Mouse (Mus musculus): ENCODE measurements around the gene H3f3b. TPM values are rescaled to one million over a fixed set of nuclear protein-coding genes. Genes with fewer than 3 reads are reported as not detected.
"Not testable (repeated sequence)": the region's sequence is repeated elsewhere in the genome, so short reads cannot be mapped to it uniquely, and the experiment has no call there.

Gene H3f3b
- total RNA-seq, 4 experiments from 2014 or later = 92.7 to 141 (median 123) TPM

DNA sequence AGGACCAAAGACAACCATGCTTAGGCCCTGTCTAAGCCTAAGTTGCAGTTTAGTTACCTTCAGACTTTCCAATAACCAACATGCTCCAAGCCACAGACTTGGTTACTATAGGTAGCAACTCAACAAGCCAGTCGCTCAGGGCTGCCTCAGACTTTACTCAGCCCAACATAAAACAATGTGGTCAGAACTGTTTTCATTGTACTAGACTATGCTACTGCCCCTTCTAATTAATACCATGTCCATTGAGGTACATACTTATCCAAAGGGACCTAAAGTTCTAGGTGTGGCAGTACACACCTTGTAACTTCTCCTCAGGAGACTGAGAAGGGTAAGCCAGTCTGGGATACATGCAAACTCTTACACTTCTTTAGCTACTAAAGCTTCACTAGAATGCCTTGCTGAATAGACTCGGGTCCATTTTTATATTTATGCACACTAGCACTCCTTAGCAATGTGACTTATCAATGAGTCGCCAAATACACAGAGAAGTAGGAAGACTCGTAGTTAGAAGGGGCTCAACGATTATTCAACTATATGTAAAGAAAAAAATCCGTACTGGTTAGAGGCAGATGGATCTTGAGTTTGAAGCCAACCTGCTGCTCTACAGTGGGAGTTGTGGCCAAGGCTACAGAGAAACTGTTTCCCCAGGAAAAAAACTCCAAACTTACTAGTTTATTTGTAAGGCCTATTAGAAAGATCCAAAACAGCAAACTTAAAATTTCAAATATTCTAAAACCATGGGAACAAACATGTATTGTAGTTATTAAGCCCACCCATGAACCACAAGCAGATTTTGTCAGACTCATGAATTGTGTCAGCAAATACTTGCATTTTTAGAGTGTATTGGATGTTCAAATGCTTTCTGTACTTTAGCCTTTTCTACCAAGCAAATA lies 6.2 kb downstream of the H3f3b start:
- DNase-seq (ENCODE audit: low spot score) = no peak

DNA sequence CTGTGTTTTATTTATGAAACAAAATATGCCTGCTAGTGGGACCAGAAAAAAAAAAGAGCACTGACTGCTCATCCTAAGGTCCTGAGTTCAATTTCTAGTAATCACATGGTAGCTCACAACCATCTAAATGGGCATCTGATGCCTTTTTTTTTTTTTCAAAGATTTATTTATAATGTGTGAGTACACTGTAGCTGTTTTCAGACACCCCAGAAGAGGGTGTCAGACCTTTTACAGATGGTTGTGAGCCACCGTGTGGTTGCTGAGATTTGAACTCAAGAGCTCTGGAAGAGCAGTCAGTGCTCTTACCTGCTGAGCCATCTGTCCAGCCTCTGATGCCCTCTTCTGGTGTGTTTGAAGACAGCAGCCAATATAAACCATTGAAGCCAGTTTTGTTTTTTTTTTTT lies 7.2 kb downstream of the H3f3b start:
- DNase-seq (ENCODE audit: low spot score) = no peak

DNA sequence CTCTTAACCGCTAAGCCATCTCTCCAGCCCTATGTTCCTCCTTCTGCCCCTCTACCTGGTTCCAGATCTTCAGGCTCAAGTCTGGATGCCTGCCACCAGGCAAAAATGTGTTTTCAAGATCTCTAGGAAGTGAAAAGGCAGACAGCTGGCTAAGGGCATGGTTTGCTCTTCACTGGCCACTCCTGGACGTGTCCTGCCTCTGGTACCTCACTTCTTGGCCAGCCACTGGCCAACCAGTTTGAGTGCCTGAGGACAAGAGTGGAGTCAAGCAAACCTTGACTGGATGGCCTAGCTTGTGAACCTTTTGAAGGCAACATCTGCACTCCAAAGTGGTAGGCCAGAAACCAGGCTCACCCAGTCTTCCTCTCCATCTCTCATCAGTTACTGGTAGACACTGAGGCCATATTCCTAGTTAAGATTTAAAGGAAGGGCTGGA lies 7.8 kb downstream of the H3f3b start:
- DNase-seq (ENCODE audit: low spot score) = no peak

DNA sequence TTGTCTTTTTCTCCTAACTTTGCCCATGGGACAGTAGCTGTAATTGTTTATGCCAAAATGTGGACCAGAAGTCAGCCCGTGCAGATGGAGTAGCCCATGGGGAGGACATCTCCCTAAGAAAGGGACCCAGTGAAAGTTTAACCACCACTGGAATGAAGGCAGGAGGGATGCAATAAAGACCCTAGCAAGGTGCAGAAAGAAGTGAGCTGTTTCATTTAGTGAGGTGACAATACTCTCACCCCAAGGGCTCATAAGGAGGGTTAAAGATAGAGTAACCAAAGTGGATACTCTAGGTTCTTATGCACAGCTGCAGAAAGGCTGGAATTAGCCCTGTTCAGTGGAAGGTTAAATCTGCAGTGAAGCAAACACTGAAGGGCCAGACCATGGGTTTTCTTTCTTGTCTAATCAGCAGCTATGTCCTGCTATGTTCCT lies 8.4 kb downstream of the H3f3b start:
- no peak for DNase-seq (ENCODE audit: low spot score)

DNA sequence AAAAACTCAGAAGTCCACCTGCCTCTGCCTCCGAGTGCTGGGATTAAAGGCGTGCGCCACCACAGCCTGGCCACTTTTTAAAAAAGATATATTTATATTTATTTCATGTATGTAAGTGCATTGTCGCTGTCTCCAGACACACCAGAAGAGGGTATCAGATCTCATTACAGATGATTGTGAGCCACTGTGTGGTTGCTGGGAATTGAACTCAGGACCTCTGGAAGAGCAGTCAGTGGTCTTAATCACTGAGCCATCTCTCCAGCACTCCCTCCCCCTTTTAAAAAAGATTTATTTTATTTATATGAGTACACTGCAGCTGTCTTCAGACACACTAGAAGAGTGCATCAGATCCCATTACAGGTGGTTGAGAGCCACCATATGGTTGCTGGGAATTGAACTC lies 8.9 kb downstream of the H3f3b start:
- DNase-seq (ENCODE audit: low spot score) = not testable (repeated sequence)

DNA sequence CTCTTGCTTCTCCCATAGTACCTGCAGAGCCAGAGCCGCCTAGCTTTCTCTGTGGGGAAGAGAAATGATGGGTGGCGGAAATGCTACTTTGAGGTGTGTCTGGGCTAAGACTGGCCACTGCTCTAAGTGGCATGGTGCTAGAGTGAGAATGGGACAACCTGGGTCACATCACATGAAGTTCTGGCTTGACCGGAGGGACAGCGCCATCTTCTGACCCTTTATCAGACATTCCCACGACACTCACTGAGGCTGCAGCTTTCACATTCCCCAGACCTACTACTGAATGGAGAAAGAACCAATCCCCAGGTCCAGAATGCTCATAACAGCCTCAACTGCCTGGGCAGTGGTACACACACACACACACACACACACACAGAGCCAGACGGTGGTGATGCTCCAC lies 9.7 kb downstream of the H3f3b start:
- DNase-seq (ENCODE audit: low spot score) = no peak

DNA sequence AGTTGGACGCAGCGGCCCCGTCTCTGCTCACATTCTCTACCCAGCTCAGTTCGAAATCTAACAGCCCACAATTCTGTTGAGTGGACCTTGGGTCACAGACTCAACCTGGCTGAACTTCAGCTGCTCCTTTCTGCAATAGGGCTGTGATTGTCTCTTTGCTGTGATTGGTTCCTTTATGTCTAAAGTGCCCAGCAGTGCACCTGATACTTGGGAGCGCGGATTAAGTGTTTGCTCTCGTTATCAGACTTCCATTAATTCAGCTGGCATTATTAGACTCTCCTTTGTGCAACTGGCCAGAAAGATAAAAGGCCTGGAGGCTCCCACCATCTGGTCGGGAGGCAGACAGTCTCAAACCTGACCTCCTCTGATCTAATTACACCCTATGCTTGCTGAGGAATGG lies 12.9 kb downstream of the H3f3b start:
- DNase-seq (ENCODE audit: low spot score) = no peak

DNA sequence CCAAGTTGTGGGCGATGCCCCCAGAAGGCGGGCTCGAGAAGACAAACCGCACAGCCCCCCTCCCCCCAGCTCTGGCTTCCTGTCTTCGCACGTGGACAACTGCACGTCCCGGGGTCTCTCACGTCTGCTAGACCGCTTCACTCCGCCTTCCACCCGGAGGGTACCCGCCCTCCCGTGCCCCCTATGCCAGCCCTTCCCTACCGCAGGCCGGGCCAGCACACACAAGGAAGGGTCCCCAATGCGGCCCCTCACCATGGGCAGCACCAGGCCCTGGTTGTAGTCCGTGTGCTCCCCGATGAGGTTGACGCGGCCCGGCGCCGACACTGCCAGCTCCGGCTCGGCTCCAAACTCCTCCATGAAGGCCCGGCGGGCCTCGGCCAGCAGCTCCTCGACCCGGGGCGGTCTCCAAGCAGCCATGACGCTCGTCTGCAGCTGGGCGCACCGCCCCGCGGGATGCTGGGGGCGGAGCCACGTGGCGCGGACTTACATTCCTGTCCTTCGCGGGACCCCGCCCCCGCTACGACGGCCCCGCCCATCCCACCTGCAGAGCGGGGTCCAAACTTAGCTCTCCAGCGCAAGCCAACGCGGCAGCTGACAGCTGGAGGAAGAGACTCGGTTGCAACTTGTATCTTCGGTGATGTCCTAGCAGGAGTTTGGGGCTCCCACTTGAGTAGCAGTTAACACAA lies 15.4 kb downstream of the H3f3b start, which contains the start of gene Galk1:
TSS of gene Galk1 (minus strand) at position 458 of the 686 bp plus-strand sequence.
- peak; percentile 78 for DNase-seq (ENCODE audit: low spot score)

DNA sequence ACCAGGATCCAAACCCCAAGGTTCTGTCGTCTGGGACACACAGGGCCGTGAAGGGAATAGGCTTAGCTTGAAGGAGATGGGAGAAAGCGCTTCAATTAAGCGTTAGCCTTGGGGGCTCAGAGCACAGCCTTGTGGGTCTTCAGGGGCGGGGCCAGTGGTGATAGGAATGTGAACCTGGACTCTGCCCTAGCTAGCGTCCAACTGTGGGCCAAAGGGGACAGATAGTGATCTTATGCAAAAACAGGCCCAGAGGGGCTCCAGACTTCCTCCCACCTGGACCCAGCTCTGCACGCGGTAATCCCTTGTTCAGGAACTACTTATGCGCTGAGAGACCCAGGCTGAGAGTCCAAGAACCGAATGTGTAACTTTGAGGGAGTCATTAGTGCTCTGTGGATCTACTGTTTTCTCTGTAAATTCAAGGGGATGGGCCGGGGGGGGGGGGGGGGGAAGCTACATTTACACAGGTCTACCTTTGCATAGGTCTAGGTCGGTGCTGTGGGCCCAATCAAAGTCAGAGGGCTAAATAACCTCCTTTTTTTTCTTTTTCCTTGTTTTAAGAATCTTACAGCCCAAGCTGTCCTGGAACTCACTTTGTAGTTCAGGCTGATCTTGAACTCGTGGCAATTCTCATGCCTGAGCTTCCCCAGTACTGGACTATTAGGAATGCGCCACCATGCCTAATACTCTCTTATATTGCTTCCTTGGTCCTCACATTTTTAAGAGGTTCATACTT lies 16.1 kb downstream of the H3f3b start:
- no peak for DNase-seq (ENCODE audit: low spot score)

DNA sequence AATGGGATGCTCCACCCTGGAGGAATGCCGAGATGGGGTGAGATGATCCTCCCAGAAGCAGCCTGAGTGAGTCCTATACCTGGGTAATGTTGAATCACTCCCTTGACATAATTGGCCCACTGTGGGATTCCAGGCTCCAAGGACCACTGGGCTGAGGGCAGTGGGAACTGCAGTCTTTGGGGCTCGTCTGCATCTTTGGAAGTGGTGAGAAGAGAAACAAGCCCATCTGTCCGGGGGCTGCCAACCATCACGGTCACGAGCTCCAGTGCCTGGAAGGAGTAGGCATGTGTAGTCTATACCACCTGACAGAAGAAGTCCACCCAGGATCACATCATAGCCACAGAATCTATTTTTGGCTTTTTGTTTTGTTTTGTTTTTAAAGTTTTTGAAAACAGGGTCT lies 16.8 kb downstream of the H3f3b start:
- DNase-seq (ENCODE audit: low spot score) = no peak

DNA sequence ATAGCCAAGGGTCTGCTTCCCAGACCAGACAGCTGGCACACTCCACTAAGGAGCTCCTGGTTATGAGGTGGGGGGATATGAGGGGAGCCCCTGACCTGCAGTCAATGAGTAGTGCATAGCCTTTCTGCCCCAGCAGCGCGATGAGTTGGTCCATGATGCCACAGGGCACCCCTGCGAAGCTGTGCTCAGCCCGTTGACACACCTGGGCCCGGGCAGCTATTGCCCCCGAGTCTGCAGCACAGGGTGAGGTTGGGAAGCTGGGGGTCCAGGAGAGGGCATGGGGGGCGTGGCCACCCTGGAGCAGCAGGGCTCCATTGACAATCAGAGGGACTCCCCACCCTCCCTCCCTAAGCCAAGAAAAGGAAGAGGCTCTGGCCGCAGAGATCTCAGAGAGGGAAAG lies 17.6 kb downstream of the H3f3b start:
- DNase-seq (ENCODE audit: low spot score) = no peak

DNA sequence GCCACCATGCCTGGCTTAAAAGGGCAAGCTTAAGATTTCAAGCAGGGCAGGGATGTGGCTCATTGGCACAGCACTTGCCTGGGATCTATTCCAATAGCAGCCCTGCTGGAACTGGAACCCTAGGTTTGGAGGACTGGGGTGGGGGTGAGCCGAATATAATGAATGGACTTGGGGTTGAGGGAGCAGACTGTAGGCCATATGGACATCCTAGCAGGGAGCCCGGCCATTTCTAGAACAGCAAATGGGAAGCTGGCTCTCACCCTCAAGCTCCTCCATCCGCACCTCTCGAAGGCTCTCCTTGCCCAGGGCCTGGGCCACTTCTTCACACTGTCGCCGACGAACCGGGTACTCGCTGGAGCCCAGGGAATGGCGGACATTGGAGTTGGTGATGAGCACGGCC lies 18.1 kb downstream of the H3f3b start:
- no peak for DNase-seq (ENCODE audit: low spot score)

DNA sequence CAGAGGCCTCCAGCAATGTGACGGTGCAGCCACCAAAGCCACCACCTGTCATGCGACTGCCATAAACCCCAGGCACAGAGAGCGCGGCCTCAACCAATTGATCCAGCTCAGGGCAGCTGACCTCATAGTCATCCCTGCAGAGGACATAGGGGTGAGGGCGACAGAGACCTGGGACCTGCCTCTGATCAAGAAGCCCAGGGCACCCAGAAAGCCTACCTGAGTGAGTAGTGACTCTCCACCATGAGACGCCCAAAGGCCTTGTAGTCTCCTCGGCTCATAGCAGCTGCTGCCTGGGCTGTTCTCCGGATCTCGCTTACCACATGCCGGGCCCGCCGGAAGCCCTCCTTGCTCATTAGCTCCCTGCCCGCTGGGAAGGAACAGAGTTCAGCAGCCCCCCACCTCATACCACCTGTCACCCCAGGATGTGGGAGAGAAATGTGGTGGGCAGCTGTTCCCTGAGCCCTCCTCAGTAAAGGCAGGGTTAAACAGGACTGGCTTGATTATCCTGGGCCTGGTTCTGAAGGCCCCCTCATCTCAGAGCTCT lies 18.9 kb downstream of the H3f3b start:
- DNase-seq (ENCODE audit: low spot score) = no peak

DNA sequence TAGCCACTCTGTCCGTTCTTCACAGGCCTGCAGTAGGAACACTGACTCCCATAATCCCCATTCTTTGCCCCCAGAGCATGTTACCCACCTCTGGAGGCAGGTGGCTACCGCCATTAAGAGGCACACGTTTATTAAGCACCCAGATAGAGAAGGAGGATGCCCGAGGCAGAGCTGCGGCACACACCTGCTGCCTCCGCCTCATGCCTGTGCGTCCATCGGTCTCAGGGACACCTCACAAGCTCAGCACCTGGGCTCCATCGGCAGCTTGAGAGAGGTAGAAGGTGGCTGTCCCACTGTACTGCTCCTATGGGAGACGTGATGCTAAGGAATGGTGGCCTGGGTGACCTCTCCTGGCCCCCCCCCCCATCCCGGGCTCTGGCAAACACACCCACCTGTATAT lies 19.4 kb downstream of the H3f3b start:
- DNase-seq (ENCODE audit: low spot score) = no peak

DNA sequence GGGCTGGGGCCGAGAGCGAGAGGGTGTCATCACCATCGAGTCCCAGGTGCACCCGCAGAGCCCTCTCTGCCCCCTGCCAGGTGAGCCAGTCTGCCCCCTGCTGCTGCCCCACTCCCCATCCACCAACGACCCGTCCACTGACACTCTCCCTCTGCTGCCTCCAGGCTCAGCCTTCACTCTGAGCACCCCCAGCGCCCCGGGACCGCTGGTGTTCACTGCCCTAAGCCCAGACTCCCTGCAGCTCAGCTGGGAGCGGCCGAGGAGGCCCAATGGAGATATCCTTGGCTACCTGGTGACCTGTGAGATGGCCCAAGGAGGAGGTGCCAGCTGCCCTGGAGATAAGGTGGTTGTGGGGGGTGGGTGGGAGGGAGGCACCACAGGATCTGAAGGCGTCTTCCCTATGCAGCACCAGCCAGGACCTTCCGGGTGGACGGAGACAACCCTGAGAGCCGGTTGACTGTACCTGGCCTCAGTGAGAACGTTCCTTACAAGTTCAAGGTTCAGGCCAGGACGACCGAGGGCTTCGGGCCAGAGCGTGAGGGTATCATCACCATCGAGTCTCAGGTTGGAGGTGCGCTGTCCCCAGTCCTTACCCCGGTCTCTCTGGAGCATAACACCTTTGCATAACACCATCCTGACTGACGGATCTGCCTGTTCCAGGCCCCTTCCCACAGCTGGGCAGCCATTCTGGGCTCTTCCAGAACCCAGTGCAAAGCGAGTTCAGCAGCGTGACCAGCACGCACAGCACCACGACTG lies 20.5 kb downstream of the H3f3b start:
- DNase-seq (ENCODE audit: low spot score) = no peak

DNA sequence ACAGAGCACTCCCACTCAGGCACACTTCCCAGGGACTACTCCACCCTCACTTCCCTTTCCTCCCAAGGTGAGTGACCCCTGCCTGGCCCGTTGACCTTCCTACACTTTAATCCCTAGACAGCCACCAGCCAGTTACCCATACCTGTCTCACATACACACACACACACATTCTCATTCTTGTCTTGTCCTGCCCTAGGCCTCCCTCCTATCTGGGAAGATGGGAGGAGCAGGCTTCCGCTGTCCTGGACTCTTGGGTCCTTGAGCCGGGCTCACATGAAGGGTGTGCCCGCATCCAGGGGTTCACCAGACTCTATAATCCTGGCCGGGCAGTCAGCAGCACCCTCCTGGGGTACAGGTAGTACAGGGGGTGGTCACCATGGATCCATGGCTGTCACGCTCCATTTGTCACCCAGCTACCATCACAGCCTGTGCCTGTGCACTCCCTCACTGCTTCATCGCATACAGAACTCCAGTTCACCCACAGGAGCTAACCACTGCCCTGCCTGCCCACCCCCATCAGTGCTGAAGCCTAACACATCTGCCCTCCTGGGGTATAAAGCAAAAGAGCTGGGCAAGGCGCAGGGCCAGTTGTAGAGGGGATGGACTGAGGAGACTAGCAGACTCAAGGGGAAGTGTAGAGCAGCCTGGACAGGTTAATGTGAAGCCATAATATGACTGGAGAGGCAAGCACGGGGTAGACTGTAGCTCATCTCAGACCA lies 21.9 kb downstream of the H3f3b start:
- DNase-seq (ENCODE audit: low spot score) = no peak

DNA sequence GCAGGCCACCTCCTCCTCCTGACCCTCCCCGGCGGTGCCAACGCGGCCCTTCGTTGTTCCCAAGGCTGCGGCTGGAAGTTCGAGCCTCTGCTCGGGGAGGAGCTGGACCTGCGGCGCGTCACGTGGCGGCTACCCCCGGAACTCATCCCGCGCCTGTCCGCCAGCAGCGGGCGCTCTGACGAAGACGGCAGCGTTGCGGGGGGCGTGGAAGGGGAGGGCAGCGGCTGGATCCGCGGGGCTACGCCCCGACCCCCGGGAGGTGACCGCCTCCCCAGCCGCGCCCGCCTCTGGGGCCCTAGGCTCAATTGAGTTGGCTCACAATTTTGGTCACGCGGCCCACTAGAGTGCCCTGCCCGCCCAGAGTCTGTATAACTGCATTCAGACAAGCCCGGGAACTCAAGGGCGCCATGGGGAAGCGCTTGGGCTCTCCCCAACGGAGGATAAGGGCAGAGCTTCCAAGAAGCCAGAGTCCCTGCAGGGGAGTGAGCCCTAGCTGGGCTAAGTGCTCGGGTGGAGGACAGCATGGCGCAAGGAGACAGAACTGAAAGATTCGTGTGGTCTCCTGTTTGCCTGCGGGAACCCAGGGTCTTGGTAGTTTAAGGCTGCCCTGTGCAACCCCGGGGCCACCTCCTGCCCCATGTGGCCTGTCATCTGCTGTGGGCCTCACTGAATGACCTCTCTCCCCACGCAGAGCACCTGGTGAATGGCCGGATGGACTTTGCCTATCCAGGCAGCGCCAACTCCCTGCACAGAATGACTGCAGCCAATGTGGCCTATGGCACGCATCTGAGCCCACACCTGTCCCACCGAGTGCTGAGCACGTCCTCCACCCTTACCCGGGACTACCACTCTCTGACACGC lies 22.7 kb downstream of the H3f3b start:
- peak; percentile 74 for DNase-seq (ENCODE audit: low spot score)

DNA sequence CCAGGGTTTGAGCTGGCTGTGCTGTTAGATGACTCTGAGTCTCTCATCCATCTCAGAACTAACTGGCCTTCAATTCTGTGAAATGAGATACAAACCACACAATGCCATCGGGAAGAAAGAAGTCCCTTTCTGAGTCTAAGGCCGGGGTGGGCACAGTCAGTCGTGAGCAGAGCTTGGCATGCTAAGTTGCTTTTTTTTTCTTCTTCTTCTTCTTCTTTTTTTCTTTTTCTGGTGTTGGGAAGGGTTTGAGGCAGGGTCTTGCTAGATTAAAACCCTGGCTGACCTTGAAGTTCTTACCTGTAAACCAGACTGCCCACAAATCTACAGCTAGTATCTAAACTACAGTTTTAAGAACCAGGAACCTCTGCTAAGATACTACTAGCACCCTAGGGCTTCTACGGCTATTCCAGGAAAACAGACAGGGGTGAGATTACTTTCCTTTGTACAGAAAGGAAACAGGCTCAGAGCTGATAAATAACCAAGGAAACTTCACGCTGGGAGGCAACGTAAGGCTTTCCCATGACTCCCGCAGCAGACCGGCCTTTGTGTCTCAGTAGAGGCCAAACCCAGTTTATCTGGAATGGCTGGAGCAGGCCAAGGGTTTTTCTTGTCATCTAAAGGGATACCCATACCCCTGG lies 23.5 kb downstream of the H3f3b start:
- no peak for DNase-seq (ENCODE audit: low spot score)

DNA sequence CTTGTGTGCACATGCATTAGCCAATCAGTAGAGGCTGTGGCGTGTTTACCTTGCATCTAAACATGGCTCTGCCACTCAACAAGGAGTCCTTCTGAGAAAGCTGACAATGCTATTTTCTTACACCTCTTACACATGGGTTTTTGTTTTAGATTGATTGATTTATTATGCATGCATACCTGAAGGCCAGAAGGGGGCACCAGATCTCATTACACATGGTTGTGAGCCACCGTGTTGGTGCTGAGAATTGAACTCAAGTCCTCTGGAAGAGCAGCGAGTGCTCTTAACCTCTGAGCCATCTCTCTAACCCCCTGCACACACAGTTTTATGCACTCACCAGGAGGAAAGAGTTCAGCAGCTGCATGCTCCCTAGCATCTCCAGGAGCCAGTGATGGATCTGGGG lies 24.9 kb downstream of the H3f3b start:
- DNase-seq (ENCODE audit: low spot score) = no peak
